Mouse (Mus musculus) NIH3T3 (cell line): Measurements from ENCODE around the gene Pdk4.
A peak's percentile ranks its signal among the peaks of the same experiment; 100 is the strongest.

ENCODE experiments used
- DNase-seq: peaks from one replicate; pipeline ENCODE4 v3.0.0-alpha.2; 2012; ENCODE audit warnings: low read depth

The Pdk4 gene

DNA sequence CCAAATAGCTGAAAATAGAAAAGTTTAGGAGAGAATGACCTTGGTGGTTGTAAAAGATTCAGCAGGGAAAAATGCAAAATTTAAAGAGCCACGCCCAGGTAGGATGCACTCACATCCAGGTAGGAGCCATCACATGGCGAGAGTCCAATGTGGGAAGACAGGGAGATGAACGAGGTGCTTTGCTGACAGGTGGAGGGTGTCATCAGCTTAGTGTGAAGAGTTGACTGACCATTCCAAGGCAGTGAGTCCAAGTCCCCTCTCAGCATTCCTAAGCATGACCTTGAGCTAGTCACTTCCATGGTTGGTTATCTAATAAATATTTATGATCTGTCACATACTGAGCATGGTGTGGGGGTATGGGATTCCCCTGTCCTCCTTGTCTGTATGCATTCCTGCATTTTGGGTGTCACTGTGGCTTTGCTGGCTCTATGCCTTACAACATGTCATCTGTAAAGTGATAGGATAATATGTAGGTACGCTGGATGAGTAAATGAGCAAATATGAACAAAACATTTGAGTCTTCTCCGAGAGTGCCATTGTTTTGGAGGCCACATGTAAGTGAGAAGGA, 51.7 kb downstream of the Pdk4 start:
- DNase-seq = no peak

DNA sequence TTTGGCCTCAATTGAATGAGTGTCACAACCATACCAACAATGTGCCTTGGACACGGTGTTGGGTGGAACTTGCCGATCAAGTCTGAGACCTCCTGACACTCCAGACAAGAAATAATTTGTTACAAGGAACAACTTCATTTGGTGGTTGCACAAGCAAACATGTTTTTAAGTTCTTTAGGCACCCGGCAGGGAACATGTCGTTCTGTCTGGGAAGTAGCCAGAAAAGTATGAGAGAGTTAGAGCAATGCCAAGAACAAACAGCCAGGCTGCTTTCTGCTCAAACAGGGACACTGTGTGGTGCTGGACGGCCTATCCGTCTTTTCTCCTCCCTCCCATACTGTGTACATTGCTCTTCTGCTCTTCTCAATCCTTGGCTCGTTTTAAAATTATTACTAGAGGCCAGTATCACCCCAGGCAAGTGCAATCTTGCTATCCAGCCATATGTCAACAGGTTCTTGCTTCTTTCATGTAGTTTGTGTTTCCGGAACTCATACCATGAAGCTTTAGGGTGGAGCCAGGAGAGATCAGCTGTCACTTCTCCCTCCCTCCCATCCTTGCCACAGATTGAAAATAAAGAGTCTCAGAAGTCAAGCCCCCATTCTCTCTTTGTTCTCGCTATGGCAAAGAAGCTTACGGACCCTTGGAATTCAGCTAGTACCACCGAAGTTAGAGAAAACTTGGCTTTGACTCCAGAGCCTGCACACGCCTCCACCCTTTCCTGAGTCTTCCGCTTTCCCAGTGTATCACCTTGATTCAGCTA, 52.8 kb downstream of the Pdk4 start:
- DNase-seq = peak; percentile 92

DNA sequence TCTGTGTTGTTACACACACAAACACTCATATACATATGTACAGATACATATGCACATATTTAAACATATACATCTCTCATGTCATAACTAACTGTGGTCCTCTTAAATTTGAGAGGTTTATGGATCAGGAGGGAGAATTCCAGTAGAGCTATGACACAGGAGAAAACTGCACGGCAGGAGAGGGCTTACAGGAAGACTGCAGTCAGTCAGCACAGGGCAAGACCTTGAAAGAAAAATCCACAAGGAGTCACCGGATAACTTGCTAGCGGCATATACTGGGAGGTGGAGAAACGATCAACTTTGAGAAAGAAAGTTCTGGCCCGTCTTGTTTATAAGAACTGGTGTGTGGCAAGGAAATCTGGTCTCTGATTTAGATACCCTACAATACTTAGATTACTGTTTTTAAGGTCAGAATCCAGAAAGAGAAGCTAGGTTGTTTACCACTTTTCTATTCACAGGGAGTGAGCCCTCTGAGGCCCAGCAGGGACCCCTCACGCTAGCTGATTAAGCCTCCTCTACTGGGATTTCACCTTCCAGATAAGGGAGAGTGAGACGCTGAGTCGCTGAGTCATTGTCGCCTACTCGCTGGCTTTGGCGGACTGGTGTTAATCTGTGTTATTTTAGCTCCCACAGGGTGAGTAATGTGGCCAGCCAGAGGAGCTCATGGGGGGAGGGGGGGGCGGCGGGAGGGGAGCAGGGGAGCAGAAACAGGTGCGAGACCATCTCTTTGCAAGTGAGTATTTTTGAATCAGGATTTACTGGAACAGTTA, 53.6 kb downstream of the Pdk4 start:
- peak; percentile 73 for DNase-seq

DNA sequence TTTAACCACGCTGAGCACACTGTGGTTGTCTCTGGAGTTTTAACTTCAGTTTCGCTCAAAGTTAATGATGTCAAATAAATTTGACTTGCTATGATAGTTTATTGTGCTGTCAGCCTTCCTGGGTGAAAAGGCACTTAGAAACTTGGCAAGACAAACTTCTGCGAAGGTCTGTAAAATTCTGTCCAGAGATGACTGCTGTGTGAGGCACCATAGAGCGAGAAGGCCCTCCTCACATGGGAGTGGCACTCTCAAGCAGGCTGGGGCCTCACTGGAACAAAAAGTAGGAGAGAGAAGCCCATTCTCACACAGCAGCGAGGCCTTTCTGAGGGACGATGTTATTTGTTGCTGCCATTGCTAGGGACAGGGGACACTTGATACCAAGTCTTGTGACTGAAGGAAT, 54.9 kb downstream of the Pdk4 start:
- no peak for DNase-seq

DNA sequence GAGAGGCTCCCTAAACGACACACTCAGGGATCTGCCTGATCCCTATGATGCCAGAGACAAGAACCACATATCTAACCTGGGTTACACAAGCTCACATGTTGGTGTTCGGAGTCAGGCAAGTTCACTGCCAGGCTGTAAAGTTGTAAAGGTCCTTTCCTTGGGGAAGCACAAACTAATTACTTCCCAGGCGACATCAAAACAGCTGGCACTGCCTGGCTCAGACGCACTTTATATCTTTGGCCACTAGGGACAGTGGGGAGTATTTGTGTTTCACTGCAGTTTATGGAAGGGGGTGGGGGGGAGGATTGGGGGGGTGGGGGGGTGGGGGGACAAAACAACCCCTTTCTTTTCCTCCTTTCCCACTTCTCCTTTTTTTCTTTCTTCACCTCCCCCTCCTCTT, 58.4 kb downstream of the Pdk4 start:
- peak; percentile 46 for DNase-seq

DNA sequence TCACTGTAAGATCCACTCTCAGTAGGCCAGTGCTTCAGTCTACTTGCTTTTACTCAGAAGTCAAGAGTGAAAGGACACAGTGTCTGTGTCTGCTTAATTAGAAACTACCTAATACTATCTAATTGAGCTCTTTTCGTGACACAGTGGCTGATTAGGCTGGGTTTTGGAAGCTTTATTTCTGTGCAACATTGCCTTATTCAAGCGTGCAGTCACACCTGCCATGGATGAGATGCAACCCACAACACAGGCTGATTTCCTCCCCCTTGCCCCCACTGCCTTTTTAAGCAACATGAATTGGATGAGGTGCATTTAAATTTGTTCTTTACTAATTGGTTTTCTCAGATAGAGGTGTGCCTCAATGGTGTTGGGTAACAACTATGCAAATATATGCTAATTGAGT, 62.2 kb downstream of the Pdk4 start:
- no peak for DNase-seq
